Mouse (Mus musculus): ENCODE measurements around the gene Slc5a2.

DNA sequence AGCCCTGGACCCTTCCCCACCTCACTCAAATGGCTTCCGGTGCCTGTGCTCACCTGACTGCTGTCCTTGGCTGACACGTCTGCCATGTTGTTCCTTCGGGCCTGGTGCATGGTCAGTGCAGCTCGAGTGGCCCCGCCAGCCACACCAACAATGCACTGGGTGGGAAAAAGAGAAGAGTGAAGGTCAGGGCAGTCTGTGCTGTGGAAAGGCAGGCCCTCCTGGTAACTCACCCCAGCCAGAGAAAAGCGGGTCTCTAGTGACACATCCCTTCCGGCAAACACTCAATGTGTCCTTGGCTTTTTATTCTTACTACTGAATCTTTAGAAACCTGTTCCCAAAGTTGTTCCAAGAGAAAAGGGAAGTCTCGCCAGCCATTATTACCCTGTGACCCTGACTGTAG, 19.6 kb downstream of the Slc5a2 start:
- TF ChIP-seq MYOD1 (IDR thresholded peaks at IDR 0.05; ENCODE audit: control insufficient read depth in 1 of 3, insufficient read length in 2 of 3, low read depth in 2 of 3) (no peak), POLR2A (IDR thresholded peaks at IDR 0.05; ENCODE audit: insufficient read length, low read depth) (no peak), CEBPB (IDR thresholded peaks at IDR 0.05; ENCODE audit: insufficient read depth, poor library complexity, severe bottlenecking) (no peak), USF1 (IDR thresholded peaks at IDR 0.05; ENCODE audit: low read depth) (no peak)

Measured in myocyte (in vitro differentiated cells).